ENCODE assay signal across 8 mouse cellular contexts in genomic region chr8:125729746-125730145, GRCm38 (mm10). TPM values are rescaled to one million over a fixed set of nuclear protein-coding genes. Genes with fewer than 3 reads are reported as not detected.
DNase-seq lines count a peak whose midpoint lies in the region; ATAC-seq and TF ChIP-seq lines count a peak whose summit lies in the region.

TSS of gene Ntpcr (plus strand) at chr8:125729963.

- no peaks in the 10 kb centered on the region for H3K36me3 ChIP-seq in kidney, postnatal 0 days (ENCODE audit: insufficient read depth, low read length)
- no peaks in the 10 kb centered on the region for H3K36me3 ChIP-seq in heart, adult 2 months (ENCODE audit: control insufficient read depth, insufficient read depth, low read length)
- H3K36me3 ChIP-seq in midbrain, embryonic 12.5 days, result no peaks in the 10 kb centered on the region

- no peak within 1 kb of the TSS for H3K27ac ChIP-seq in kidney, postnatal 0 days
- H3K27ac ChIP-seq in bone marrow macrophage, adult 2 months (ENCODE audit: insufficient read depth, low read depth, low read length), result peak within 1 kb of the TSS; percentile 28
- H3K27ac ChIP-seq in heart, adult 2 months, result no peak within 1 kb of the TSS
- no peak within 1 kb of the TSS for H3K27ac ChIP-seq in midbrain, embryonic 12.5 days (replicated peaks)

- H3K9me3 ChIP-seq in kidney, postnatal 0 days (replicated peaks; ENCODE audit: low read length), result no peaks in the 10 kb centered on the region
- H3K9me3 ChIP-seq in midbrain, embryonic 12.5 days, result no peaks in the 10 kb centered on the region

- H3K4me1 ChIP-seq in kidney, postnatal 0 days (replicated peaks; ENCODE audit: insufficient read depth, low read length), result peaks cover 5% of the 10 kb centered on the region
- peaks cover 46% of the 10 kb centered on the region for H3K4me1 ChIP-seq in bone marrow macrophage, adult 2 months (ENCODE audit: control insufficient read depth, insufficient read depth, low read length)
- peaks cover 2% of the 10 kb centered on the region for H3K4me1 ChIP-seq in heart, adult 2 months (ENCODE audit: control insufficient read depth, insufficient read depth, low read length)
- peaks cover 5% of the 10 kb centered on the region; the same call in 1 of the 2 replicates for H3K4me1 ChIP-seq in midbrain, embryonic 12.5 days

- WGBS in kidney, postnatal 0 days, result 71% methylated on average over 7 of the region's 7 CpGs
- 74% methylated on average over 7 of the region's 7 CpGs for WGBS in heart, adult 2 months
- WGBS in midbrain, embryonic 12.5 days, result 84% methylated on average over 7 of the region's 7 CpGs

- TF ChIP-seq POLR2A in bone marrow macrophage, adult 2 months (IDR thresholded peaks at IDR 0.05; ENCODE audit: borderline replicate concordance, low read depth, low read length), result no peak
- no peak for TF ChIP-seq POLR2A in heart, adult 2 months (IDR thresholded peaks at IDR 0.05; ENCODE audit: insufficient read depth, low read depth, low read length)

- intact Hi-C loops in heart, adult 2 months (cut with DNase I), result loop anchor here (5.0 kb wide), 2 partner anchors 132 to 157 kb away; no protein-coding TSS in a partner anchor

- no peak within 1 kb of the TSS for H3K4me2 ChIP-seq in kidney, postnatal 0 days (ENCODE audit: low read length)
- no peak within 1 kb of the TSS for H3K4me2 ChIP-seq in midbrain, embryonic 12.5 days (replicated peaks)

- no peak for TF ChIP-seq EP300 in heart, adult 2 months (IDR thresholded peaks at IDR 0.05; ENCODE audit: insufficient read depth, low read depth, low read length)

- no peak for ATAC-seq in kidney, postnatal 0 days (replicated peaks; ENCODE audit: low FRiP score, low read depth)
- ATAC-seq in midbrain, embryonic 12.5 days (ENCODE audit: low FRiP score, low read depth), result no peak

- no peak for DNase-seq in kidney, postnatal 0 days (ENCODE audit: low spot score)
- no peak for DNase-seq in kidney, postnatal 25 days
- DNase-seq in heart, adult 2 months, result no peak
- DNase-seq in layer of hippocampus, postnatal 10 days (ENCODE audit: low spot score in 2 of 2), result no peak
- DNase-seq in urinary bladder, postnatal 4 days (ENCODE audit: low spot score in 2 of 2), result no peak
- DNase-seq in B cell, adult 2 months, result no peak

- H3K79me2 ChIP-seq in heart, adult 2 months (replicated peaks; ENCODE audit: control insufficient read depth, insufficient read depth, low read length), result no peaks in the 10 kb centered on the region

- TF ChIP-seq CTCF in kidney, postnatal 0 days (IDR thresholded peaks at IDR 0.05; ENCODE audit: low read depth), result no peak
- no peak for TF ChIP-seq CTCF in bone marrow macrophage, adult 2 months (IDR thresholded peaks at IDR 0.05; ENCODE audit: low read depth, low read length)
- no peak for TF ChIP-seq CTCF in heart, adult 2 months (IDR thresholded peaks at IDR 0.05)

- H3K4me3 ChIP-seq in kidney, postnatal 0 days (replicated peaks; ENCODE audit: low read depth, low read length), result no peak within 1 kb of the TSS
- no peak within 1 kb of the TSS; the same call in 1 of the 2 replicates for H3K4me3 ChIP-seq in bone marrow macrophage, adult 2 months (ENCODE audit: insufficient read depth, low read length)
- no peak within 1 kb of the TSS for H3K4me3 ChIP-seq in heart, adult 2 months
- H3K4me3 ChIP-seq in midbrain, embryonic 12.5 days, result no peak within 1 kb of the TSS

- no peaks in the 10 kb centered on the region for H3K27me3 ChIP-seq in kidney, postnatal 0 days (ENCODE audit: insufficient read depth, low read length)
- no peaks in the 10 kb centered on the region for H3K27me3 ChIP-seq in heart, adult 2 months (ENCODE audit: control insufficient read depth, insufficient read depth, low read length)
- H3K27me3 ChIP-seq in midbrain, embryonic 12.5 days, result no peaks in the 10 kb centered on the region

- H3K9ac ChIP-seq in kidney, postnatal 0 days (ENCODE audit: low read depth, low read length), result no peak within 1 kb of the TSS
- H3K9ac ChIP-seq in heart, adult 2 months (ENCODE audit: low read depth, low read length), result no peak within 1 kb of the TSS
- H3K9ac ChIP-seq in midbrain, embryonic 12.5 days (replicated peaks), result no peak within 1 kb of the TSS

RNA-seq across cellular contexts. Expression of gene Ntpcr, which starts in this region (rescaled TPM):
- 32.3 and 32.8 TPM in 2 replicates for polyA plus RNA-seq in kidney, postnatal 0 days (2015; fragmentation: Nextera tagmentation; extraction: Ambion mirVana)
- polyA plus RNA-seq in bone marrow macrophage, adult 2 months (2012; ENCODE audit: insufficient read depth, insufficient read length, missing spikeins), result 39.6 and 42.1 TPM in 2 replicates
- total RNA-seq in heart, adult 2 months (2021), result 10 to 100 TPM; 12.3 to 13.9 TPM
- polyA plus RNA-seq in heart, adult 2 months (2012; rRNA removed), result 20.8 TPM in 2 replicates
- total RNA-seq in layer of hippocampus, postnatal 10 days (2021), result 10 to 100 TPM; 19.3 to 21.7 TPM
- polyA plus RNA-seq in midbrain, embryonic 12.5 days (2016; fragmentation: Nextera tagmentation; extraction: Ambion mirVana), result 16.6 and 16.8 TPM in 2 replicates
